Mouse (Mus musculus): ENCODE measurements around the gene Hdac5. TPM values are rescaled to one million over a fixed set of nuclear protein-coding genes. Genes with fewer than 3 reads are reported as not detected.
A peak's percentile ranks its signal among the peaks of the same experiment; 100 is the strongest.

The Hdac5 gene
- polyA plus RNA-seq, 1 experiment from 2014 or later: 21.7 TPM

DNA sequence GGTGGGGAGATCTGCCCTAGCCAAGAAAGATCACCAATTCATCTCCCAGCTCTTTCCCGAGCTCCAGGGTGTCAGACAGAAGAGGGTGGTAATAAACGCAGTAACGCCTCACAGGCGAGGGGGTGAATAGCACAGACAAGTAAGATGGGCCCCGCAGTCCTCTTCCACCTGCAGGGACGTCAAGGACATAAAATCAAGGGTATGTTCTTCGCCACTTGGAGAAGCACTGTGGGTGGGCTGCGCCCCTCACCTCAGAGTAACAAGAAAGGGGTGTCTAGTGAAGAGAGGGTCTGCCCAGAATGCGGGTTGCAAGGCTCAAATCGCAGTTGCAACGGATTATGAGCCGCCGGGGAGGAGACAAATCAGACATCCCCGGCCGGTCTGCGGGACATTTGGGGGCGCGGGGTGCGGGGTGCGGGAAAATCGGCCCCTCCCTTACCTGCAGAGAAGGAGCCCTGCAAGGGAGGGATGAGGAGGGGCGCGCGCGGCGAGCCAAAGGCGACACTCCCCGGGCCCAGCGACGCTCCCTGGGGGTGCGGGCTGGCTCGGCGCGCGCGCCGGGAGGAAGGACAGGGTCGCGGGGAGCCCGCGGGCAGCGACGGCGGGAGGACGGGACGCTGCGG is 524 bp downstream of the Hdac5 start:
- 5% methylated on average over 41 of the region's 47 CpGs for WGBS (ENCODE audit: insufficient replicate concordance)
- Histone ChIP-seq H3K36me3 (no peaks in the 10 kb centered on the region), H3K4me2 (peak overlapping the region; percentile 98), H3K4me1 (peaks cover 43% of the 10 kb centered on the region), H3K4me3 (peak overlapping the region; percentile 89), H3K9ac (peak overlapping the region; percentile 93), H3K9me3 (replicated peaks) (no peaks in the 10 kb centered on the region), H3K27me3 (replicated peaks) (peaks cover 51% of the 10 kb centered on the region), H3K27ac (peak overlapping the region; percentile 89)
- peak; percentile 47 for ATAC-seq

DNA sequence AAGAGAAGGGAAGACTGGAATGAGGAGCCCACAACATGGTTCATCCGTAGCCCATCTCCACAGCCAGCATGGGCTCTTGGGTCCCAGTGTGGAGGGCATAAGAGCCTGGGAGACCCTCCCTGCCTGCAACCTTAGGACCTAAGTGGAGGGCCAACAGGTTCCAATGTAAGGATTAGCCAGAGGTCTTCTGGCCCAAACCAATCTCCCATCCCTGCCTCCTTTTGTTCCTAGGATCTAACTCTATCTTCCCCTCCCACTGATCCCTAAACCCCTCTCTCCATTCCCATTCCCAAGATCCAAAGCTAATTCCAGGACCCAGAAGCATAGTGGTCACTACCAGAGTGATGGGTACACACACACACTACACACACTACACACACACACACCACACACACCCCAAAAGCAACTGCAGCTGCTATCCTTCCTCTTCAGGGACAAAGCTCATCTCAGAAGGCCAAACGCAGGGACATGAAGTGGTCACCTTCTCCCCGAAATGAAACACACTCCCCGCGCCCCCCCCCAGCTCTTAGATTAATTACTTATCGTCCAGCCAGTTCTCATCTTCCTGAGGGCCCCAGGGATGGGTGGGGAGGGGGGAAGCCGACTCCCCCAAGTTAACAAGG is 1.2 kb downstream of the Hdac5 start:
- Histone ChIP-seq H3K36me3 (no peaks in the 10 kb centered on the region), H3K4me1 (peaks cover 50% of the 10 kb centered on the region), H3K4me3 (peak overlapping the region; percentile 89), H3K27me3 (replicated peaks) (peaks cover 56% of the 10 kb centered on the region), H3K27ac (0 out of 2 replicates have a peak overlapping the region, but pooled peaks have one; percentile 89), H3K9ac (peak overlapping the region; percentile 93), H3K9me3 (replicated peaks) (no peaks in the 10 kb centered on the region), H3K4me2 (peak overlapping the region; percentile 98)
- WGBS (ENCODE audit: insufficient replicate concordance): 19% methylated on average over 7 of the region's 7 CpGs
- ATAC-seq: no peak

- H3K27ac ChIP-seq: 0 out of 2 replicates have a peak overlapping the region, but pooled peaks have one; percentile 20
- 26% methylated on average over 9 of the region's 9 CpGs for WGBS (ENCODE audit: insufficient replicate concordance)
- peak overlapping the region; percentile 98 for H3K4me2 ChIP-seq
- peak overlapping the region; percentile 19; the same call in 1 of the 2 replicates for H3K9ac ChIP-seq
- H3K4me1 ChIP-seq: peaks cover 56% of the 10 kb centered on the region
- no peak for ATAC-seq
- peak overlapping the region; percentile 89 for H3K4me3 ChIP-seq
- H3K36me3 ChIP-seq: no peaks in the 10 kb centered on the region
- no peaks in the 10 kb centered on the region for H3K9me3 ChIP-seq (replicated peaks)
- H3K27me3 ChIP-seq (replicated peaks): peaks cover 61% of the 10 kb centered on the region
Observed at GRCm38 (mm10) chr11:102228191-102228545, 1.8 kb downstream of the Hdac5 start.

- no peak for ATAC-seq
- Histone ChIP-seq H3K9ac (0 out of 2 replicates have a peak overlapping the region, but pooled peaks have one; percentile 12), H3K4me2 (peak overlapping the region; percentile 98), H3K27me3 (replicated peaks) (peaks cover 61% of the 10 kb centered on the region), H3K27ac (no peak overlapping the region), H3K9me3 (replicated peaks) (no peaks in the 10 kb centered on the region), H3K4me3 (peak overlapping the region; percentile 89), H3K4me1 (peaks cover 62% of the 10 kb centered on the region), H3K36me3 (no peaks in the 10 kb centered on the region)
- WGBS (ENCODE audit: insufficient replicate concordance): 49% methylated on average over 12 of the region's 12 CpGs
Observed at GRCm38 (mm10) chr11:102227270-102228190, 2.4 kb downstream of the Hdac5 start.

DNA sequence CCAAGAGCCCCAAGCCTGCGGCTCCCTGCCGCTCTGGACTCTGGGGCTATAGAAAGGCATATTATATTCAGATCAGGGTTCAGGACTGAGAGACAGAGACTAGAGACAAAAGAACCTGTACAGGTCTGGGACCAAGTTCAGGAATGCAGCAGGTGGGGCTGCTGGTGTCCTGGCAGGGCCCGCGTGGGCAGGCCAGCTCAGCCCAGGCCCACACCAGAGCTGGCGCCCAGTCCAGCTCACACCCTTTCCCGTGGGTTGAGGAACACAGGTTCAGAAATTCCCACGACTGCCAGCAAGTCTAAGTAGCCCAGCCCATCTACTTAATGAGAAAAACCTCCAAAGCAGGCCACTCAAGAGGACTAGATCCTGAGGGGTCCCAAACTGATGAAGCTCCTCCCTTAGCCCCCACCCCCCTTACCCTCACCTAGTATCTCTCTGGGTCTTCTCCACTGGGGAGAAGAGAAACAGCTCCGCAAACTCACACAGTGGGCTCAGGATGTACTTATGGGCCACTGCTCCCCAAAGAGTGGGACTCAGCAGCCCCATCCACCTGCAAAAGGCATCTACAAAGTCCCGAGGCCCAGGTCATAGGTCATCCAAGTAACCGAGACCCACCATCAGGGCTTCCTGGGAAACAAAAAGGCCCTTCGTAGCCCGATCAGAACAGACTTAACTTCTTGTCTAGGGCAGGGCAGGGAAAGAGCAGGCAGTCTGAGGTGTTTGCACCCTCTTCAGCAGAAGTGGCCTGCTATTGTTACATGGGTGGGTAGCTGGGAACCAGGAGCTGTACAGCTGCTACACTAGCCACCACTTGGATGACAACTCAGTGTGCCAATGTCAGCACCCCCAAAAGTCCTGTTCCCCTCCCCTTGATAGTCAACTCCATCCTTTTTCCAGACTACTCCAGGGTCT is 3.6 kb downstream of the Hdac5 start:
- no peak overlapping the region for H3K4me2 ChIP-seq
- 71% methylated on average over 12 of the region's 12 CpGs for WGBS (ENCODE audit: insufficient replicate concordance)
- no peak for ATAC-seq
- peaks cover 64% of the 10 kb centered on the region for H3K27me3 ChIP-seq (replicated peaks)
- H3K27ac ChIP-seq: no peak overlapping the region
- no peaks in the 10 kb centered on the region for H3K36me3 ChIP-seq
- peaks cover 72% of the 10 kb centered on the region for H3K4me1 ChIP-seq
- no peaks in the 10 kb centered on the region for H3K9me3 ChIP-seq (replicated peaks)
- H3K4me3 ChIP-seq: no peak overlapping the region
- H3K9ac ChIP-seq: no peak overlapping the region

GRCm38 (mm10) chr11:102225221-102225620 is 4.7 kb downstream of the Hdac5 start:
- no peak for ATAC-seq
- H3K27me3 ChIP-seq (replicated peaks): peaks cover 64% of the 10 kb centered on the region

GRCm38 (mm10) chr11:102224686-102225085 is 5.3 kb downstream of the Hdac5 start:
- Histone ChIP-seq H3K9ac (peak overlapping the region; percentile 20; the same call in 1 of the 2 replicates), H3K4me3 (peak overlapping the region; percentile 13; the same call in 1 of the 2 replicates), H3K27ac (no peak overlapping the region), H3K27me3 (replicated peaks) (peaks cover 64% of the 10 kb centered on the region), H3K9me3 (replicated peaks) (no peaks in the 10 kb centered on the region), H3K36me3 (no peaks in the 10 kb centered on the region), H3K4me2 (peak overlapping the region; percentile 60), H3K4me1 (peaks cover 83% of the 10 kb centered on the region)
- no peak for ATAC-seq
- 9% methylated on average over 22 of the region's 22 CpGs for WGBS (ENCODE audit: insufficient replicate concordance)

More at GRCm38 (mm10) chr11:102225221-102225620, 4.7 kb downstream of the Hdac5 start:
- Histone ChIP-seq H3K36me3 (no peaks in the 10 kb centered on the region), H3K4me3 (no peak overlapping the region; the same call in 1 of the 2 replicates), H3K9me3 (replicated peaks) (no peaks in the 10 kb centered on the region), H3K9ac (no peak overlapping the region), H3K4me1 (peaks cover 78% of the 10 kb centered on the region), H3K4me2 (peak overlapping the region; percentile 60), H3K27ac (no peak overlapping the region)
- whole genome bisulfite sequencing (ENCODE audit: insufficient replicate concordance): 63% methylated on average over 5 of the region's 5 CpGs

GRCm38 (mm10) chr11:102223166-102223565 is 6.8 kb downstream of the Hdac5 start:
- 17% methylated on average over 6 of the region's 6 CpGs for WGBS (ENCODE audit: insufficient replicate concordance)
- Histone ChIP-seq H3K4me2 (no peak overlapping the region), H3K4me1 (peaks cover 84% of the 10 kb centered on the region), H3K9me3 (replicated peaks) (no peaks in the 10 kb centered on the region), H3K36me3 (no peaks in the 10 kb centered on the region), H3K27ac (no peak overlapping the region), H3K4me3 (no peak overlapping the region), H3K27me3 (replicated peaks) (peaks cover 49% of the 10 kb centered on the region), H3K9ac (no peak overlapping the region)
- ATAC-seq: no peak

- Histone ChIP-seq H3K9ac (no peak overlapping the region), H3K4me3 (no peak overlapping the region), H3K27ac (no peak overlapping the region; the same call in 1 of the 2 replicates), H3K9me3 (replicated peaks) (no peaks in the 10 kb centered on the region), H3K4me2 (no peak overlapping the region), H3K4me1 (peaks cover 85% of the 10 kb centered on the region), H3K36me3 (no peaks in the 10 kb centered on the region), H3K27me3 (replicated peaks) (peaks cover 37% of the 10 kb centered on the region)
- ATAC-seq: no peak
- WGBS (ENCODE audit: insufficient replicate concordance): 42% methylated on average over 8 of the region's 8 CpGs
Observed at GRCm38 (mm10) chr11:102221954-102222351, 8.0 kb downstream of the Hdac5 start.

DNA sequence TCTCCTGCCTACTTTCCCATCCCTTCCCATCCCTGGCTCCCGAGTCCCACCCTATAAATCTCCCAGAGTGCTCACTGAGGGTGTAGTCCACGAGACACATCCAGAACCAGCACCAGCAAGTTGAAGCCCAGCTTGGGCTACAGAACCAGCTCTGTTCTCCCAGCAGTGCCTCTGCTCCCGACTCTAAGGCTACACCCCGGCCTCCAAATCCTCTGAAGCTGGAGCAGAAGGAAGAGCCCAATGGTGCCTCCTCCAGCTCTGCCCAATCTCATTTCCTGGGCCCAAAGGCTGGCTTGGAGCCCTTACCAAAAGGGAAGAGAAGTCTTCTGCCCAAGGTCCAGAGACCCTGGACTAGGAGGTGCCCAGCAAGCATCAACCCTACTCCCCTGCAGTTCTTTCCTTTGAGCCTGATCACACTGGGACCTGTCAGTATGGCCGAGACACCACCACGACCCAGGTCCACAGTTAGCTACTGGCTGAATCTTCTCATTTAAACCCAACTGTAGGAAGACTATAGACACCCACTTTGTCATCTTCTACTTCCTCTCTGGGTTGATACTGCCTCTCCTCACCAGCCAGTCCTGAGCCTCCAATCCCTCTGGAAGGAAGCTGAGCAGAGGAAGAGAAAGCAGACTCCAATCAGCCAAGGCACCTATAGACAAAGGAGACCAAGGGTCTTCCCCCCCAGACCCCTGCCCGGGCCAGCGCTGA is 8.6 kb downstream of the Hdac5 start:
- peaks cover 86% of the 10 kb centered on the region for H3K4me1 ChIP-seq
- H3K9ac ChIP-seq: no peak overlapping the region
- H3K36me3 ChIP-seq: no peaks in the 10 kb centered on the region
- no peak overlapping the region for H3K4me3 ChIP-seq
- H3K27ac ChIP-seq: peak overlapping the region; percentile 33
- no peak for ATAC-seq
- WGBS (ENCODE audit: insufficient replicate concordance): 62% methylated on average over 8 of the region's 8 CpGs
- H3K9me3 ChIP-seq (replicated peaks): no peaks in the 10 kb centered on the region
- H3K27me3 ChIP-seq (replicated peaks): peaks cover 31% of the 10 kb centered on the region
- no peak overlapping the region for H3K4me2 ChIP-seq

Data from liver, embryonic 12.5 days (tissue).